Mouse (Mus musculus): ENCODE results near the gene B4galt5.

Gene B4galt5

GRCm38 (mm10) chr2:167332336-167332987 lies 16.5 kb downstream of the B4galt5 start:
- no peak for DNase-seq (ENCODE audit: low read depth, low spot score)

DNA sequence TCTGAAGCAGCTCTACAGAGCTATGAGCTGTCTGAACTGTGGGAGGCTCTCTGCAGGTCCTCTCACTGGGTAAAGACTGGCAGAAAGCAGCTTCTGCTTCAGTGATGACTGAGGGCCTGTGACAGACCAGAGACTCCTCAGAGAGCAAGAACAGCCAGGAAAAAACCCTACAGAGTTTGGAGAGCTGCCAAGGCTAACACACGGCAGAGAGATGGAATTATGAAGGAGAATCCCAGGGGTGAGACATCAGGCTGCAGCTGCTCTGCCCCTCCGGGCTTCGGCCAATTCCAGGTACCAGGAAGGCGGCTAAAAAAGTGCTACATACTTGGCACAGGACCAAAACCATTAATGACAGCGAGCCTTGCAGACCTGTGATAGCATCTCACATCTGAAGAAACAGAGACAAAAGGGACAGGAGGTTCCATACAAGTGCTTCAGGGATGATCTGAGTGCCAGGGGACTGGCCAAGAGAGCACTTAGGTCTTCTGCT lies 17.5 kb downstream of the B4galt5 start:
- DNase-seq (ENCODE audit: low read depth, low spot score), result no peak

- DNase-seq (ENCODE audit: low read depth, low spot score), result no peak
These were observed 18.4 kb downstream of the B4galt5 start for GRCm38 (mm10) chr2:167330581-167330980.

DNA sequence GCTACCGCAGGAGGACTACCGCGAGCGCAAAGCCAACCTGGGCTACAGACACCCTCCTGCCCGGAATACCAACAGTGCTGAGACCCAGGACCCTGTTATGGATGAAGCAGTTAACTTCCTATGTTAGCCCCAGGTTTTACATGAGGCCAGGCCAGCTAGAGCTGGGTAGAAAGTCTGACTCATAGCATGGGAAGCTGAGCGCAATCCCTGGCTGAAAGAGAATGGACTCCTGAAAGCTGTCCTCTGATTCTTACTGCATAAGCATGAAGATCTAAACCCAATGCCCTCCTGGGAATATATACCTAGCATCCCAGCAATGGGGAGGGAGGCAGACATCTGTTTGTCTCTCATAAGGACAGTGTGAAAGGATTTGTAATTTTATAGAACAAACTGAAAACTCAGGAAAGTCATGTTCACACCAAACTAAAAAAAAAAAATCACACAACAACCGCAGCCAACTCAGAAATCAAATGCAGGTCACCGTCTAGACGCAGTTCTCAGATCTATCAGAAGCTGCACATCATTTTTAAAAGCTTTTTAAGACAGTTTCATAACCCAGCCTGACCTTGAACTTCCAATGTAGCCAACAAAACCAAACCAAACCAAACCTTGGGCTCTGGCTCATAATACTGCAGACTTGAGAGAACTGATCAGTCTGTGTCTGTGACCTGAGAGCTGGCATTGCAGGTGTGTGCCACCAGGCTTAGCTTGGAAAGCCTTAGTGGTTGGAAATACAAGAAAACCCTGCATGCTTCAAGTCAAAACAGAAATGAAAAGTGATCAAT lies 19.3 kb downstream of the B4galt5 start:
- DNase-seq (ENCODE audit: low read depth, low spot score), result no peak

DNA sequence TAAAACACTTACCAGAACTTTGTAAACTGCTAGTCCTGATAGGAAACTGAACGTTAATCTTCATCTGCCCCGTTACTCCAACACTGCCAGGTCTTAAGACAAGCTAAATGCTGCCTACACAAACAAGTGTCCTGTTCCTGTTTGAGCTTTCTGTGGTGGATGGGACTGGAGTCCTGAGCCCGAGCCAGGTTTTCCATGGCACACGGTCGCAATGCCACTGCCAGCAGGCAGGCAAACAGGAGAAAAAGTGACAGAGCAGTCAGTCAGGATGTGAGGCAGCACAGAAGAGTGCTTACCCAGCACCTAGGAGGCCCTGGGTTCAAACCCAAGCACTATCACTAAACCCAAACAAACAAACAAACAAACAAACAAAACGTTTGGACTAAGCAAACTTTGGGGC lies 20.6 kb downstream of the B4galt5 start:
- no peak for DNase-seq (ENCODE audit: low read depth, low spot score)

DNA sequence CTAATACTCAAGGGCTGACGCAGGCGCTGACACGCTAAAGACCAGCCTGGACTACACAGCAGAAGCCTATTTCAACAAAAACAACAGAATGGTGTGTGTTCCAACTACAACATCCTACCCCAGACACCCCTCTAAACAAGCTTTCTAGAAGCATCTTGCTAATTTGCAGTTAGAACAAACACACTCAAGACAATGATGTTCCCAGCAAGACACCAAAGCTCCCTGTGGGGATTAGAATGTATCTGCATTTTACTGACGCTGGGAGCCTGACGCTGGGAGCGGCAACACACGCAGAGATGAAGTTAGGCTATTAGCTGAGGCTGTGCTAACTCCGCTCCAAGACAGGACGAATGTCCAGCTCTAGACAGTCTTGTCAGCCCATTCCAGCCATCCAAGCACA lies 22.4 kb downstream of the B4galt5 start:
- no peak for DNase-seq (ENCODE audit: low read depth, low spot score)

- no peak for DNase-seq (ENCODE audit: low read depth, low spot score)
These were observed 24.6 kb downstream of the B4galt5 start for GRCm38 (mm10) chr2:167324151-167324930.

GRCm38 (mm10) chr2:167323116-167323515 lies 25.9 kb downstream of the B4galt5 start:
- DNase-seq (ENCODE audit: low read depth, low spot score), result no peak

- DNase-seq (ENCODE audit: low read depth, low spot score), result no peak
These were observed 27.6 kb downstream of the B4galt5 start for GRCm38 (mm10) chr2:167321372-167321771.

- DNase-seq (ENCODE audit: low read depth, low spot score), result no peak
These were observed 30.0 kb downstream of the B4galt5 start for GRCm38 (mm10) chr2:167318981-167319380.

- DNase-seq (ENCODE audit: low read depth, low spot score), result no peak
These were observed 32.2 kb downstream of the B4galt5 start for GRCm38 (mm10) chr2:167316724-167317187.

DNA sequence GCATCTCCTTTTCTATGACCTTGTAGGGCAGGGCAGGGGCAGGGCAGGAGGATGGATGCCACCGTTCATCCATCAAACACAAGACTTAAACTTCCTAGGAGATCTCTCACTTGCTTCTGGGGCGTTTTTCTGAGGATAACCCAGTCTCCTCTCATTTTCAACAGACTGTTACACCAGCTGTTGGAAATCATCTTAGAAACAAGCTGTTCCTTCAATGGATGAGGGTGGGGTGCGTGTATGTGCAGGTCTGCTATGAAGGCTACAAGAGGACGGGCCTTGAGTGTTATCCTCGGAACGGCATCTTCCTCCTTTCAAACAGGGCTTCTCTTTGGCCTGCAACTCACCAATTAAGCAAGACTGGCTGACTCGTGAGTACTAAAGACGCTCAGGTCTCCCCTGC lies 34.5 kb downstream of the B4galt5 start:
- no peak for DNase-seq (ENCODE audit: low read depth, low spot score)

- no peak for DNase-seq (ENCODE audit: low read depth, low spot score)
These were observed 35.3 kb downstream of the B4galt5 start for GRCm38 (mm10) chr2:167313501-167314326.

DNA sequence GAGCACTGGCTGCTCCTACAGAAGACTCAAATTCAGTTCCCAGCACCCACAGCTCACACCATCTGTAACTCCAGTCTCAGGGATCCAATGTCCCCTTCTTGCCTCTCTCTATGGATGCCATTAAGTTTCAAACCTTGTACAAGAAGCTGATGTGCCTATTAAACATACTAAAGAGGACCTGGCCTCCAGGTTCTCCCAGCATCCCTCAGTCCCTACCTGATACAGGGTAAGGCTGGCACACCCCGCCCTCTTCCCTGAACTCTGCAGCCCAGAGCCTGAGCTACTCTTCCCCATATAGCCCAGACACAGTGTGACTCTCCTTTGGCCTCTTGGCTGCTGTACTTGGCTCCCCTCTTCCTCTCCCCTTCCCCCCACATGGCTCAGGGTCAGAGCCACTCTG lies 38.9 kb downstream of the B4galt5 start:
- no peak for DNase-seq (ENCODE audit: low read depth, low spot score)

DNA sequence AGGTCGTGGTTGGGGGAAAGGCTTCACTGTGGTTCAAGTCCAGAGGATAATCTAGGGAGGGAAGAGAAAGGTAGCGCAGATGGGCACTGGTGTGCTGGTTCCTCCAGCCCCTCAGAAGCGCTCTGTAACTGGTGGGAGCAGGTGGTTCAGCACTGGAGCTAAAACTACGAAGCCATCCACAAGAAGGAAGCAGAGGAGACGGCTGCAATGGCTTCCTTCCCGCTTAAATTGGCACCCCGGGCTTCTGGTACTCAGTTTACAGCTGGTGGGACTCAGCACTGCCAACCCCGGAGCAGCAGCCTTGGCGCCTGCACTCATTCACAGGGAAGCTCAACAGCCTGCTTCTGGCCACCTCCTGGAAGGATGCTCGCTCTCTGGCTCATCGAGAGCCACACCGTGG lies 39.7 kb downstream of the B4galt5 start:
- no peak for DNase-seq (ENCODE audit: low read depth, low spot score)

DNA sequence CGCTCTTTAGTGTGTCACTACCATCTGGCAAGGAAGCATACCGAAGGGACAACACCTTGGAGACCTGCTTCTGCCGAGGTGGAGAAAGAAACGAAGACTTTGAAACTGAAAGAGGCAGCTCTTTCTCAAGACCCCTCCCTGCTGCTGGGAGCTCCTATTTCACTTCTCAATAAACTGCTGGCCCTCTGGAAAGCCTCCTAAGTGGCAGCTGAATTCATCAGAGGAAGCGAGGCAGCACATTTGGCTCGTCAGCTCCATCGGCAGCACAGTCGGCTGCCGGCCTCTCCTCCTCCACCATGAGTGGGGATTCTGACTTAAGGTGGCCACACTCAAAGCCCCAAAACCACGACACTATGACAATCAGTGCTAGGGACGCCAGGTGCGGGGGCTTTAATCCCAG lies 41.3 kb downstream of the B4galt5 start:
- DNase-seq (ENCODE audit: low read depth, low spot score), result no peak

DNA sequence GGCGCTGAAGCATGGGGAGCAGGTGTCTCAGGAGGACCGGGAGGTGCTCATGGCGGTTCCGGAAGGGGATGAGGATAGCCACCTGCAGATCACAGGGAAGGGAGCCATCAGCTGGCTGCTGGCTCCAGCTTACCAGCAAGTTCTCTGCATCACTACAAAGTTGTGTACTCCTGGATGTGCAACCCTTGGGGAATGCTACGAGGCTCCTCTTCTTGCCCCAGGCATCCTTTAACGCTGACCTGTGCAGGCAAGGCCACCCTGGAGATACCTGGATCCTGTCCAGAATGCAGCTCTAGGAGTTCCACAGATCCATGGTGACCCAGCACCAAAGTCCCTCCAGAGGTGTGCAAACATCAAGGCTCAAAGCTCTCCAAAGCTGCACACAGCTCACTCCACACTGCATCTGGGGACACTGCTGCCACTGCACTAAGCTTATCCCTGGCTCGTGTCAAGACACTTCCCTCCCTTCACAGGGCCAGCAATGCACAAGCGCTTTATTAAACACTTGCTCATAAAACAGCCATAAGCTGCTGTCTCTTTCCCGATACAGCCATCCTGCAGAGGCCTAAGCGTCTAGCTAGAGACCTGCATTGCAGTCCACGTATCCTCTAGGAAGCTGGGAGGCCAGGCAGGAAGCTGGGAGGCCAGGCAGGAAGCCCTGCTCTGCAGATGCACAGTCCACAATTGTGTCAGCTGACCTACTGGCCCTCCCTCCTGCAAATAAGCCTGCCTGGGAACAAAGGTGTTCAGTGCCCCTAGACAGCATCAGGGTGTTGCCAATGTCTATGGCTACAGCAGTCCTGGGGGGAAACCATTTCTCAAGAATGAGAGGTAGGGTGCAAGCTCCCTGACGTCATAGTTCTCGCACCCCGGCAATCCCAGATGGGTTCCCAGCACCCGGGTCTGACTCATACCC lies 42.1 kb downstream of the B4galt5 start:
- no peak for DNase-seq (ENCODE audit: low read depth, low spot score)

DNA sequence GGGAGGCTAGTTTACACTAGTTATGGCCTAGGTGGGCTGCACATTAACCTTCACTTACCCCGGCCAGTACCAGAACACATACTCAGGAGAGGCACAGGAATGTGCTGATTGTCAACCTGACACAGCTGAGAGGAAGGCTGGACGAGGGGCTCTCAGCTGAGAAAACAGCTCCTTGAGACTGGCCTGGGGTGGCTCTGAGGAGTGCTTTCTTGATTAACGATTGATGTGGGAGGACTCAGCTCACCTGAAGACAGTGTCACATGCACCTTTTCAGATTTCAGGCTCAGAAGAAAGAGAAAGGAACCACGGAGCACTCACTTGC lies 42.7 kb downstream of the B4galt5 start:
- DNase-seq (ENCODE audit: low read depth, low spot score), result no peak

GRCm38 (mm10) chr2:167305382-167306272 lies 43.4 kb downstream of the B4galt5 start:
- no peak for DNase-seq (ENCODE audit: low read depth, low spot score)

Data from c-Kit-negative CD71-positive TER-119-positive erythroid progenitor cells, embryonic 14.5 days (primary cell).